Mouse (Mus musculus): ENCODE results near the gene Mfap5. TPM values are rescaled to one million over a fixed set of nuclear protein-coding genes. Genes with fewer than 3 reads are reported as not detected.
"Not testable (repeated sequence)": the region's sequence is repeated elsewhere in the genome, so short reads cannot be mapped to it uniquely, and the experiment has no call there.

The Mfap5 gene
- polyA plus RNA-seq, 1 experiment from 2014 or later, result 47.0 TPM

DNA sequence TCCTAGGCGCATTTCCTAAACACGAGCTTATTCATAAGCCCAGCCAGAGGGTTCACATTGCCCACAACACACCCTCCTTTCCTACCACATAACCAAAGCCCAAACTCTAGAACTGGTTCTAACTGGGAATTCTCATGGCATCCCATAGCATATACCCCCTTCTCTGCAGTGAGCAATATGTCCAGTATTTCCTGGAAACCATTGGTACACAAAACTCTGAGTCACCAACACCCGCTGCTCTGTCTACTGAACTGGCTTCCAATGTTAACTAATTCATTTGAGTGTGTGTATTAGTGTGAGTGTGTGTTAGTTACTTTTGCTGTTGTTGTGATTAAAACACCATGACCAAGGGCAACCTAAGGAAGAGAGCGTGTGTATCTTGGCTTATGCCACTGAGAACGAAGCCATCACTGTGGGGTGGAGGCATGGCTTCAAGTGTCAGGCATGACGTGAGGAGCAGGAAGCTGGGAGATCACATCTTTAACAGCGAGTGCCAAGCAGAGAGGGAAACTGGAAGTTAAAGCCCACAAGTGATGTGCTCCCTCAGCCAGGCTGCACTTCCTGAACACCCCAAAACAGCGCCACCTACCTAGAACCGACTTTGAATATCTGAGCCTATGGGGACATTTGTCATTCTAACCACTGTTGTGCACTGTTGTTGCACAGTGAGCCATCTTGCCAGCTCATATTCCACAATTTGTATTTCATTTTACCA is 59.6 kb downstream of the Mfap5 start:
- Histone ChIP-seq H3K36me3 (ENCODE audit: insufficient read depth, low read length) (no peaks in the 10 kb centered on the region), H3K4me3 (replicated peaks; ENCODE audit: low read depth, low read length) (no peak overlapping the region), H3K9ac (ENCODE audit: low read depth, low read length) (no peak overlapping the region), H3K4me2 (ENCODE audit: low read length) (no peak overlapping the region), H3K27ac (no peak overlapping the region), H3K9me3 (replicated peaks; ENCODE audit: low read length) (no peaks in the 10 kb centered on the region), H3K27me3 (ENCODE audit: insufficient read depth, low read length) (no peaks in the 10 kb centered on the region), H3K4me1 (replicated peaks; ENCODE audit: insufficient read depth, low read length) (no peaks in the 10 kb centered on the region)
- DNase-seq (ENCODE audit: low spot score) (no peak), ATAC-seq (replicated peaks; ENCODE audit: low FRiP score, low read depth) (no peak)
- TF ChIP-seq CTCF (IDR thresholded peaks at IDR 0.05; ENCODE audit: low read depth), result no peak
- 88% methylated on average over 9 of the region's 9 CpGs for WGBS

DNA sequence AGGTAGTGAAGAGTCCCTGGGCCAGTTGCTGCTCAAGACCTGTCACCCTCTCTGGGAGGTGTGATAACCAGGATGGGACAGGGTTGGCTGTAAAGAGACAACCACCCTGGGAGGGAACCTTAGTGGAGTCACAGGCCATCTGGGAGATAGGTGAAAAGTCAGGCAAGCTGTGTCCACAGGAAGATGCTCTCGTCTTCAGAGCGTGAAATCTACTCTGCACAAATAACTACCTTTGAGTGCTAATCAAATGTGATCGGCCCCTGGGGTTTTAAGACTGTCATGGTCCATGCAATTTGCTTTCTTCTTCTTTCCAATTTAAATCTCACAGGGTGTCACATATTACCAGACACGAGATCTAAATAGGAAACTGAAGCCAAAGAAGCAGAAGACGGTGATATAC is 63.5 kb downstream of the Mfap5 start:
- Histone ChIP-seq H3K4me1 (replicated peaks; ENCODE audit: insufficient read depth, low read length) (no peaks in the 10 kb centered on the region), H3K27me3 (ENCODE audit: insufficient read depth, low read length) (no peaks in the 10 kb centered on the region), H3K9ac (ENCODE audit: low read depth, low read length) (no peak overlapping the region), H3K36me3 (ENCODE audit: insufficient read depth, low read length) (no peaks in the 10 kb centered on the region), H3K9me3 (replicated peaks; ENCODE audit: low read length) (no peaks in the 10 kb centered on the region), H3K4me2 (ENCODE audit: low read length) (no peak overlapping the region), H3K4me3 (replicated peaks; ENCODE audit: low read depth, low read length) (no peak overlapping the region), H3K27ac (no peak overlapping the region)
- ATAC-seq (replicated peaks; ENCODE audit: low FRiP score, low read depth), result no peak
- no peak for TF ChIP-seq CTCF (IDR thresholded peaks at IDR 0.05; ENCODE audit: low read depth)
- DNase-seq (ENCODE audit: low spot score), result no peak
- WGBS, result 65% methylated on average over 5 of the region's 5 CpGs

DNA sequence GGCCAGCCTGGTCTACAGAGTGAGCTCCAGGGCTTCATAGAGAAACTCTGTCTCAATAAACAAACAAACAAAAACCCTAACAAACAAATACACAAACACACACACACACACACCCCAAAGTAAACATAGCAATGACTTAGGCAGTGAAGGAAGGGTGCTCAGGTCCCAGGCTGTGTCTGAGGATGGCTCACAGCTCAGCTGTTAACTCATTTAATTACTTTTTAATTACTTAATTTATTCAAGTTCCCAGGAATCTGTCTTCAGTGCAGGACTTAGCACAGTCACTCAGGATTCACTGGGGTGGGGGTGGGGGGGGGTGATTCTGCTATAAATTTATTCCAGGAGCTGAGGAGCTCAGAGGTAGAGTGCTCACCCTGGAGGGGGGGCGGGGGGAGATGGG is 64.1 kb downstream of the Mfap5 start:
- H3K4me1 ChIP-seq (replicated peaks; ENCODE audit: insufficient read depth, low read length), result no peaks in the 10 kb centered on the region
- no peaks in the 10 kb centered on the region for H3K27me3 ChIP-seq (ENCODE audit: insufficient read depth, low read length)
- no peak for TF ChIP-seq CTCF (IDR thresholded peaks at IDR 0.05; ENCODE audit: low read depth)
- H3K36me3 ChIP-seq (ENCODE audit: insufficient read depth, low read length), result no peaks in the 10 kb centered on the region
- no peak overlapping the region for H3K4me2 ChIP-seq (ENCODE audit: low read length)
- no peak overlapping the region for H3K4me3 ChIP-seq (replicated peaks; ENCODE audit: low read depth, low read length)
- no peak for DNase-seq (ENCODE audit: low spot score)
- H3K9me3 ChIP-seq (replicated peaks; ENCODE audit: low read length), result no peaks in the 10 kb centered on the region
- no peak for ATAC-seq (replicated peaks; ENCODE audit: low FRiP score, low read depth)
- WGBS, result 50% methylated on average over 1 of the region's 1 CpGs
- no peak overlapping the region for H3K9ac ChIP-seq (ENCODE audit: low read depth, low read length)
- H3K27ac ChIP-seq, result no peak overlapping the region

DNA sequence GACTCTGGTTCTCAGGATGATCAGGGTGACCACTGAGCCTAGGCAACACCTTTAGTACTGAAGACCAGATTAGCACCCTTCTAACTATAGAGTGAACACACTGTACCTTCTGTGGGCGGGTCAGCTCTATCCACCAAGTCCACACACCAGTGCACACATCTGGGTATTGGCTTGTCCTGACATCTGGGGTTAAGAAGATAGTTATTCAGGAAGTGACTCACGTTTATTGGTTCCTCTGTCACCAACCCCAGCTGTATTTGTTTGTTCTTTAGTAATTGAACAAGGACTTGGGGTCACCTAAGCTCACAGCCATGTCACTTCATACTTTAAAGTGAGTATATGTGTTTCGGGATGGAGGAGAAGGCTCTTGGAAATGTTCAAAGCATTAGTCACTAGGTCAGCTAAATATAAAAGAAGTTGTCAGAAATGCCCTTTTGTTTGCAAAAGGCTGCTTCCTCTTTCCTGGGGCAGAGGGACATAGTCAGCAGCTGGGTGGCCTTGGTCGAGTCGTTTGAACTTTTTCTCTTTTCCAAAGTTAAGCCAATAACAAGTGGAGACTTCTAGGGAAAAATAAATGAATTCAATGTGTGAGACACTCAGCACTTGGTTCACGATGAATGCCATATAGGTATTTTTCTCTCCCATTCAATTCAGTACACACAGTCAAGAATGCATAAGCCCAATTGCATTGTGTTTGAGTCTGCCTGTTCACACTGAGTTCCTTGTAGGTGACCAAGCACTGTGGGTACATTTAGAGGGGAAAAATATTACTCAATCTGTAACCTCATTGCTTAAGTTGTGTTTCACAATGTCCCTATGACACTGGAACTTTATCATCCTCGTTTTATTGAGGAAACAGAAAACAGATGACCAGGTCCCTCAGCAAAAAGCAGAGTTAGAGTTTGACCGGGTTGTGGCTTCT is 65.3 kb downstream of the Mfap5 start:
- TF ChIP-seq CTCF (IDR thresholded peaks at IDR 0.05; ENCODE audit: low read depth), result no peak
- no peaks in the 10 kb centered on the region for H3K4me1 ChIP-seq (replicated peaks; ENCODE audit: insufficient read depth, low read length)
- no peaks in the 10 kb centered on the region for H3K27me3 ChIP-seq (ENCODE audit: insufficient read depth, low read length)
- DNase-seq (ENCODE audit: low spot score) (no peak), ATAC-seq (replicated peaks; ENCODE audit: low FRiP score, low read depth) (0 out of 2 replicates have a peak, but pooled peaks have one; percentile 43)
- H3K4me2 ChIP-seq (ENCODE audit: low read length), result no peak overlapping the region
- no peaks in the 10 kb centered on the region for H3K36me3 ChIP-seq (ENCODE audit: insufficient read depth, low read length)
- no peak overlapping the region for H3K4me3 ChIP-seq (replicated peaks; ENCODE audit: low read depth, low read length)
- no peak overlapping the region for H3K27ac ChIP-seq
- no peaks in the 10 kb centered on the region for H3K9me3 ChIP-seq (replicated peaks; ENCODE audit: low read length)
- H3K9ac ChIP-seq (ENCODE audit: low read depth, low read length), result no peak overlapping the region
- 47% methylated on average over 8 of the region's 8 CpGs for WGBS

- H3K4me2 ChIP-seq (ENCODE audit: low read length), result no peak overlapping the region
- DNase-seq (ENCODE audit: low spot score), result no peak
- no peak overlapping the region for H3K9ac ChIP-seq (ENCODE audit: low read depth, low read length)
- no peak for TF ChIP-seq CTCF (IDR thresholded peaks at IDR 0.05; ENCODE audit: low read depth)
- no peaks in the 10 kb centered on the region for H3K27me3 ChIP-seq (ENCODE audit: insufficient read depth, low read length)
- no peaks in the 10 kb centered on the region for H3K9me3 ChIP-seq (replicated peaks; ENCODE audit: low read length)
- H3K4me1 ChIP-seq (replicated peaks; ENCODE audit: insufficient read depth, low read length), result no peaks in the 10 kb centered on the region
- 83% methylated on average over 3 of the region's 3 CpGs for WGBS
- no peak overlapping the region for H3K4me3 ChIP-seq (replicated peaks; ENCODE audit: low read depth, low read length)
- no peak overlapping the region for H3K27ac ChIP-seq
- no peak for ATAC-seq (replicated peaks; ENCODE audit: low FRiP score, low read depth)
- no peaks in the 10 kb centered on the region for H3K36me3 ChIP-seq (ENCODE audit: insufficient read depth, low read length)
Measured at GRCm38 (mm10) chr6:122571617-122571959, 65.9 kb downstream of the Mfap5 start.

GRCm38 (mm10) chr6:122575037-122575436 is 69.4 kb downstream of the Mfap5 start:
- WGBS, result 84% methylated on average over 1 of the region's 1 CpGs

More at GRCm38 (mm10) chr6:122575037-122575436, 69.4 kb downstream of the Mfap5 start:
- H3K9me3 ChIP-seq (replicated peaks; ENCODE audit: low read length); H3K4me2 ChIP-seq (ENCODE audit: low read length); H3K27ac ChIP-seq; ATAC-seq (replicated peaks; ENCODE audit: low FRiP score, low read depth); H3K27me3 ChIP-seq (ENCODE audit: insufficient read depth, low read length); H3K36me3 ChIP-seq (ENCODE audit: insufficient read depth, low read length); H3K9ac ChIP-seq (ENCODE audit: low read depth, low read length); H3K4me1 ChIP-seq (replicated peaks; ENCODE audit: insufficient read depth, low read length); H3K4me3 ChIP-seq (replicated peaks; ENCODE audit: low read depth, low read length); DNase-seq (ENCODE audit: low spot score): not testable (repeated sequence)
